Mouse (Mus musculus) megakaryocyte-erythroid progenitor cell, adult 5-6 weeks (primary cell): ENCODE measurements around the gene Klhdc10. TPM values are rescaled to one million over a fixed set of nuclear protein-coding genes. Genes with fewer than 3 reads are reported as not detected.
"Not testable (repeated sequence)": the region's sequence is repeated elsewhere in the genome, so short reads cannot be mapped to it uniquely, and the experiment has no call there.

Experiments
- ATAC-seq: replicated peaks from 2 replicates; pipeline ENCODE4 v1.8.0; 2016; ENCODE audit warnings: mild to moderate bottlenecking, inconsistent platforms; ENCODE audit not compliant: severe bottlenecking, poor library complexity, low FRiP score, low TSS enrichment
- total RNA-seq, 2 experiments: library from RNA; stranded (forward) in 1 of 2; stranded (reverse) in 1 of 2; fragments of 200-1000, 215-1000 nt in 1 of 2; fragments of >200 nt in 1 of 2; fragmentation: Nextera tagmentation in 1 of 2; gene quantifications; 2 replicates each; pipeline ENCODE4 v1.2.3; 2014 to 2017

The Klhdc10 gene
- total RNA-seq (2014; fragmentation: Nextera tagmentation) = 27.3 and 29.0 TPM in 2 replicates
- total RNA-seq (2017) = 45.0 and 48.6 TPM in 2 replicates

DNA sequence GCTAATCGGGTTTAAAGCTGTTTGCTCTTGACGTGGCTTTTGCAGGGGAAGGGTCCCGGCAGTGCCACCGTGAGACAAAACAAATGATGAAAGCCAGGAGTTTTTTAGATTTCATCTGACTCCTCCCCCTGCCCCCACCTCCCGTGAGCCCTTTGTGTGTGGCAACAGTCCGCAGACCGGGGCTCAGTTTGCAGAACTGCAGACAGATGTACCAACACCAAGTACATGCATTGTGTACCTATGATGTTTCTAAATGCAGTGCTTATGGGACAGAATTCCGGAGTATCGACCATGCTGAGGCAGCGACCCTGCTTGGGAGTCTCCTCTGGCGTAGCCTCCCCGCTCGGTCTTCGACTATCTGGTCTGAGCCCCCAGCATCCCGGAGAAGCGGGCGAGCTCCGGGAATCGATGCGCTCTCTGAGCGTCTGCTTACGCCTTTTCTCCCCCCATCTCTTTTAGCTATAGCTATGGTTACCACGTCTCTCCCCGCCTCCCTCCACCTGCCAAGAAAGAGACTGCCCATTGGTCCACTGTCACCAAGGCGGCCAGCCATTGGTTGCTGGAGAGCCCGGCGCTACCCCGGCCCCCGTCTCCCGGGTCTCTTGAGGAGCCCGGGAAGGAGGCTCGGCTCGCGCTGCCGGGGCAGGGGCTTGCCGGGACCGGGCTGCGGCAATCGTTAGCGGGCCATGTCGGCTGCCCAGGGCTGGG lies at the start of gene Klhdc10:
Klhdc10 (plus strand) TSS at position 561 of the 708 bp plus-strand sequence.
- ATAC-seq = peak; percentile 96

DNA sequence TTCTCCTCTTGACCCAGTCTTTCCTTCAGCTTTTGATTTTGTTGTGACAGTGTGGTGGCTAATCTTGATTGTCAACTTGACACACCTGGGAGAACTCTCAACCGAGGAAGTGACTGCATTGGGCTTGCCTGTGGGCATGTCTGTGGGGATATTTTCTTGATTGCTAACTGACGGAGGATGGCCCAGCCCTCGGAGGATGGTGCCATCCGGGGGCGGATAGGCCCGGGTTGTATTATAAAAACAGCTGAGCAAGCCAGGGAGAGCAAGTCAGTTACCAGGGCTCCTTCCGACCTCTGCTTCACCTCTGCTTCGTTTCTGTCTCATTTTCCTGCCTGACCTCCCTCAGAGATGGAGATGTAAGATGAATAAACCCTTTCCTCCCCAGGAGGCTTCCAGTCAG lies 48.9 kb upstream of the Klhdc10 start:
- ATAC-seq = no peak

DNA sequence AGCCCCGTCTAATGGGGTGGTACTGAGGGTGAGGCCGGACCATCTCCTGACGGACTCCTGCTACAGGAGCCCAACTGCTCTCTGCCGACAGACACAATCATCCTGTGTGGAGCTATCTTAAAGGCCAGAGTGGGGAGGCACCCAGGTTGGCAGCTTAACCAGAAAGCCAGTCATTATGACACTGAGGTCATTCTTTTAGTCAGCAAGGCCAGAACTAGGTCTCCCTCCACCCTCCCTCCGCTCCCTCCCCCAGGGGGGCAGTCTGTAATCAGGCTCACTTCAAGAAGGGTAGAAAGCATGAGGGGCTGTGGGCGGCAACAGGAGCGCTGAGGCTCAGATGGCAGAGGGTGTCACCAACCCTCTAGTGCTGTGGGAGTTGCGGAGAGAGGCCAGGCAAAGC lies 48.0 kb upstream of the Klhdc10 start:
- no peak for ATAC-seq

DNA sequence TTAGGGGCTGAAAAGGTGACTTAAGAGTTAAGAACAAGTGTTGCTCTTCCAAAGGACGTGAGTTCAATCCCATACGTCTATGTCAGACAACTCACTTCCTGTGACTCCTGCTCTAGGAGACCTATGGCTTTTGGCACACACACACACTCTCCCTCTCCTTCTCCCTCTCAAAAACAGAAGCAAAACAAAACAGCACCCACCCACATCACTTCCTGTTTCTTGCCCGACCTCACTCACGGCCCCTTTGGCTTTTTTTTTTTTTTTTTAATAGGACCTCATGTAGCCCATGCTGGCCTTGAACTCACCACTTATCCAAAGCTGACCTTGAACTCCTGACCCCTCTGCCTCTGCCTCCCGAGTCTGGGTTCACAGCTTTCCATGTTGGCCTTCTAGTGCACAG lies 46.9 kb upstream of the Klhdc10 start:
- no peak for ATAC-seq

DNA sequence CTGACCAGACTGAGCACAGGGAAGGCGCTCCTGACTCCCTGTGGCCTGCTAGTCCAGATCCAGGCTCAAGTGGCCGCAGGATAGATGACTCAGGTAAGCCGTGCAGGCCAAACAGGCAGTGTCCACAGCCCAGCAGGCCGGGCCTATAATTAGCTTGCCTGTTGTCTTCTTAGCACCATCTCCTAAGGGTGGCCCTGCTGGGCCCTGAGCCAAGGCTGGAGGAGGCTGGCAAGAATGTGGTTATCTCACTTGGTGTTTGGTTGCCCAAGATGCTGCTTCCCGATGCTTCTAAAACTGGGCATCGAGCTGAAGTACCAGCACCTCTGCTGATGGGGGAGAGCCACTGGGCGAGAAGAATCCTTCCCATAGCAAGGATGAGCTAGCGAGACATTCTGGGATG lies 46.0 kb upstream of the Klhdc10 start:
- ATAC-seq = peak; percentile 82

DNA sequence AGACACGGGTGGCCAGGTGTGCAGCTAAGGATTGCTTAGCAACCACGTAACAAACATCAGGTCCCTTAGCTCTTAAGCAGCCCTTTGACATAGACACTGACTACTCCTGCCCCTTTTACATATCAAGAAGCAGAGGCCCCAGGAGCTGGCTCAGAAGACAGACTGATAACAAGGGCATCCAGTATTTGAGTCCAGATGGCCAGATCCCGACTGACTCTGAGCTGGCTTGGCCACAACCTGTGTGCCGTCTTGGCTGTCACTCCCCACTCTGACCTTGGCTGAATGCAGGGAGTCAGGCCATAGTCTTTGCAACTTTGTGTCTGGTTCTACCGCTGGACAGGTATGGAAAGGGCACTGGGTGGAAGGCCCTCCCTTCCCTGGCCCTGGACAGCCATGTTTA lies 45.5 kb upstream of the Klhdc10 start:
- ATAC-seq = peak; percentile 71

DNA sequence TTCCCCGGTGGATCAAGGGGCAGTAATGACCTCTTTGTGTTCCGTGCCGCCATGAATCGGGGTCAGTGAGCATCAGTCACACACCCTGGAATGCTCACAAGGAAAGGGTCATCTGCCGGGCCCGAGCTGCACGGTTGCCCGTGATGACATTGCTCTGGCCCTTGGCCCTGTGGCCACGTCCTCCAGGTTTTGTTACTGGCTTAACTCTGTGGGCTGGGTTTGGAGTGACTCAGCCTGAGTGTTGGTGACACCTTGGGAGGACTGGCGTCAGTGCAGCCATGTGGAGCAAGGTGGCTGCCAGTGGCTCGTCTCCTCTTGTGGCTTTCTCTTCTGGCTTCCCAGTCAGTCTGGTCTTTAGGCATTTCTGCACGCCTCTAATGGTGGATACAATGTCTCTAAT lies 45.0 kb upstream of the Klhdc10 start:
- no peak for ATAC-seq

DNA sequence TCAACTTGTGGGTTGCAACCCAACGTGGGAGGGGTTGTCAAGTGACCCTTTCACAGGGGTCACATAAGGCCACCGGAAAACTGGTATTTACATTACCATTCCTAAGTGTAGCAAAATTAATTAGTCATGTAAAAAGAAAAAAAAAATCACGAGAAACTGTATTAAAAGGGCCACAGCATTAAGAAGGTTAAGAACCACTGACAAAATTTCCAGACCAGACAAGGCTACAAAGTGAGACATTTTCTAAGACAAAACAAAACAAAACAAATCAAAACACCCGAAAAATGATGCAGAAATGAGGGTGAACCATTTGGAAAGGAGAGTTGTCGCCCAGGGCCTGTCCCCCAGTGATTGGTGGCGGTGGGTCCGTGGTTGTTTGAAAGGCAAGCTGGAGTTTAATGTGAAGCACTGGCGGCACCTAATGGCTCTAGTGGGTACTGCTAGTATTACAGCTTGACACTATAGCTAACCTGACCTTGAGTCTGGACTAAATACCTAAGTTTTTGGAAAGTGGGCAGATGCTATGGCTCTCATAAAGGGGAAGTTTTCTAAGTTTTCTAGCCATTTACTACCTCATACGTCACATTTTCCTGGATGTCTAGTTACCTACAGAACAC lies 44.0 kb upstream of the Klhdc10 start:
- peak; percentile 79 for ATAC-seq

DNA sequence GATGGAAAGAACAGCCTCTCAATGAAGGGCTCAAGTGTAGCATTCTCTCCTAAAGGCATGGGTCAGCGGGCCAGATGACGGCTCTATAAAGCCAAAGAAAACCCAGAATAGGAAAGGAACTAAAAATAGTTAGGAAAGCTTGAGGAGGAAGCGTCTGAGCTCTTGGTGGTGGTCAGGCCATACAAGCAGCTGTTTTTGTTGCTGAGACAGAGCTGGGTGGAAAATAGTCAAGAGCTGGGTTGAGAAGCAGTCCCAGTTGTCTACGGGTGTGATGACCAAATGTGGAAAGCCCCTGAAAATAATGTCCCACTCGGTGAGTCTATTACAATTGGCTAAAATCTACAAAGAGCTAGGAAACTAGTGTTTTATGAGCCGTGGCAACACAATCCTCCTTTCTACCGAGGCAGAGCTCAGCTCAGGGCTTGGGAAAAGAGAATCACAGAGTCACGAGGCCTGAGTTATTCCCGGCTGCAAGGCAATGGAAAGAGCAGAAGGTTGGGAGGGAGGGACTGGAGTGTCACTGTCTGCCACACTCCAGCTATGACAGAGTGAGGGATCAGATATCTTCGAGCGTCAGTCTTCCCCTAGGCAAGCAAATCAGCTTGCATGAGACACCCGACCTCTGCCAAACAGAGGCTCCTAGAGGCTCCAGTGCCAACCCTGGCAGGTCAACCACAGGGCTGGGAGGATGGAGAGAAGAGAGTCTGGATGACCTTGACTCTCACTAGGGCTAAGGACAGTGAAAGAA lies 41.7 kb upstream of the Klhdc10 start:
- ATAC-seq = no peak

DNA sequence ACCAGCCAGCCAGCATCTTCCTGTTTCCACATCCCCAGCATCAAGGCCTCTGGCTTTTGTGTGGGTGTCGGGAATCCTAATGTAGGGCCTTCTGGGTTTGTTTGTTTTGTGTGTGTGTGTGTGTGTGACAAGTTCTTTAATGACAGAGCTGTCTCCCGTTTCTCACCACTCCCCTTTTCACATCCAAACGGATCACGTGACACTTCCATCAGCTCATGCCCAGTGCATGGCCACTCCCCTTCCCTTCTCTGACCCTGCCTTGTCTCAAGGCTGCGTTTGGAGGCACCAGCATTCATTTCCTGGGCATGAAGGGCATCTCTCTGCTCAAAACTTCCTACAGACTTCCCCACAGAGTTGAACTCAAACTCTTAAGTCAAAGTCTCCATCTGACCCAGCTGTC lies 37.9 kb upstream of the Klhdc10 start:
- no peak for ATAC-seq

DNA sequence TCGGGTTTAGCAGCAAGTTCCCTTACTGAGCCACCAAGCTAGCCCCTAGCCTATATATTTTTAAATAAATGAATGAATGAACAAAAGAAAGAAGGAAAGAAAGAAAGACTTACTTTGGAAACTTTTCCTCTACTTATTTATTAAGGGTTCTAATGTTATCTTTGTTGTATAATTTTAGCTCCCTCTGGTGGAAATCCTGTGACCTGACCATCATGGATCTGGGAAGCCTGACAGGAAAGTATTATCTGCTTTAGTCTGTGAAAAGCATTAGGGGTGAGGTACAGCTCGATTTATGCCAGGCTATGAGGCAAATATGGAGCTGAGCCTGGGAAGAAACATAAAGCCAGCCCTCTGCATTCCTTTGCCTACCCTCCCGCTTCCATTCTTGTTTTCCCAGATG lies 32.4 kb upstream of the Klhdc10 start:
- no peak for ATAC-seq

DNA sequence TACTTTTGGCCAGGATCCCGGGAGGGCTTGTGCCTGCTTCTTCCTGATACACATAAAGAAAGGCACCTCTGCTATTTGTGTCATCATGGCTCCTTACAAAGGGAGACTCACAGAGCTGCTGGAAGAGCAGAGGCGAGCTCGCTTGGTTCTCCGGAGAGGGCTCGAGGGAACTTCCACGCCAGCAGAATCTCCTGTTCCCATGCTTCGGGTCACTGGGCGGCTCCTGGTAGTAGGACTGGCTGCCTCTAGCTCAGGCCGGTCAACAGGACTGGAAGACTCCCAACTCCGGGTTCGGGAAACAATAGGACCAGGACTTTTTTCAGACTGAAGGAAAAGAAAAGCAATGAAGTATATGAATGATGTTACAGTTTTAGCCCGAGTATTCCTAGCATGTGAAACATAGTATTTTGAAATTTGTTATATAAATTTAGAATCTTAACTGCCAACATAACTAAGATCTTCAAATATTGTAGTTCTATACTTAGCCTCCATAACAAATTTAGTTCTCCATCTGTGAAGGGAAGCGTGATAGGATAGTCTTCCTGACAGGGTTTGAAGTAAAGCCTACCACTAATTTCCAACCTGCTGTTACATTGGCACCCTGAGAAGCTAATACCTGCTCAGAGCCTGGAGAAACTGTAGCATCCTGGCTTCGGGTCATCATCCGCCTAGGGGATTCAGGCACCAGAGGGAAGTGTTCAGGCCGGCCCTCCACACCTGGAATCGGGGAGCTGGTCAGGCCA lies 28.9 kb upstream of the Klhdc10 start:
- ATAC-seq = no peak

DNA sequence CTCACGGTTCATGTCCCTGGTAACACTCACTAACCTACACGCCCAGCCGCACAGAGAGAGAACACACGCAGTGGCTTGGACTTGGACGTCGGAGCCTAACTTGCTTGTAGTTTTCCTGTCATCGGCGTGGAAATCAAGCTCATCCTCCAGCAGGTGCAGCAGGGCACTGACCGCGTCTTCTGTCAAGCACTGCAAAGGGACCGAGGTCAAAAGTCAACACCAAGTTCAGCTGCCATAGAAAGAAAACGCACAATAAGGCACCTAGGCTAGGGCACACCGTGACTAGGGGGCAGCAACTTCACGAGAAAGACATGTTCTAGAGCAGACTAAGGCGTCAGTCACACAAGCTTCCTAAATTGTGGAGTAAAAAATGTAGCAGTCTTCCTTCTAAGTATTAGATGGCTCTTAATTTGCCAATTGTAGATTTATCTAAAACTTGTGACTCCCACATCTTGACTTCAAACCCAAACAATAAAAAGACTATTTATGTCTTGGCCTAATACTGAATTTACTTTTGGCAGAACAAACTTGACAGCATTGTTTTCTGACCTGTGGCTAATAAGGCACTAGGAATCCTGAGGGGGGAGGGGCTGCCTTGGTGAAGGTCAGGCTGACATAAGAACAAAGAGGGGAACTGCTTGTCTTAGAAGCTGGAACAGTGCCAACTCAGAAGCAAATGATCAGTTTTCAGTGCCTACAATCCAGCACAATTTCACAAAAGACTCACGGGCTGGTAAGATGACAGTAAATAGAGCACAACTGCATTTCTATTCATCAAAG lies 26.7 kb upstream of the Klhdc10 start:
- ATAC-seq = no peak

DNA sequence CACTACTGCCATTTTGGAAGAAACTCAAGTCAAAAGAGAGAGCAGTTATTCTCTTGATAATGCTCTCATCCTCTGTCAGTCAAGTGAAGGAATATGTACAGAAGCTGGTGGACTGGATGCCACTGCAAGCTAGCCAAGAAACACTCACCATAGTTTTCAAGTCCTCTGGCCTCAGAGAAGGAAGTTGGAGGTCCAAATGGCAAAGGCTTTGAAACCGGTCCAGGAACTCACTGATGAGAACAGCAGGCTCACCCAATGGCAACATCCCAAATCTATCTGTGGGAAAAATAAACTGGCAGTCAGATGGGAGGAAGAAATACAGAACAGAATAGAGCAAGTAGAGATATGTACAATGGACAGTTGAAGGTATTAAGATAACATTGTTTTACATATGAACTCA lies 25.9 kb upstream of the Klhdc10 start:
- ATAC-seq = no peak

DNA sequence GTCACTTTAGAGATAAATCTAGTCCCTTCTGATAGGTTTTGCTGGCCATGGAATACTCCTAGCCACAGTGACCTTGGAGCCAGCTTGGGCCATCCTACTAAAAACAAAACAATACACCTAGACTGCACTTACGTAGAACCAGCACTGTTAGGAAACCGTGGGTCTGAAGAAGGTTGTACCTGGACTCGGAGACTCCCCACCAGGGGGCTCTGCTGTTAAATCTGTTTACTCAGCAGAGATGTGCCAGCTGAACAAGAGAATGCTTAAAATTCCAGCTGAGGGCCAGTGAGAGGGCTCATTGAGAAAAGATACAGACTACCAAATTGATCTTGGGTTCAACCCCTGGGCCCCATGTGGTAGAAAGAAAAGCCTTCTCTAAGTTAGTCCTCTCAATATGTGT lies 20.6 kb upstream of the Klhdc10 start:
- ATAC-seq = no peak

DNA sequence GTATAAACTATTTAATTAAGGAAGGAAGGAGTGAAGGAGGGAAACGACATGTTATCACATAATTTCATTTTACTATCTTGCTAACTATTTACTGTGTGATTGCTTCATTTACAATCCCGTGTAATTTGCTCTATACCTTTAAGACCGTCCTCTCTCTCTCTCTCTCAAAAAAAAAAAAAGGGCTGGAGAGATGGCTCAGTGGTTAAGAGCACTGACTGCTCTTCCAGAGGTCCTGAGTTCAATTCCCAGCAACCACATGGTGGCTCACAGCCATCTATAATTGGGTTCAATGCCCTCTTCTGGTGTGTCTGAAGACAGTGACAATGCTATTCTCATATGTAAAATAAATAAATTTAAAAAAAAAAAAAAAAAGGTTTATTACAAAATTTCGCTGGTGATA lies 11.4 kb upstream of the Klhdc10 start:
- not testable (repeated sequence) for ATAC-seq

DNA sequence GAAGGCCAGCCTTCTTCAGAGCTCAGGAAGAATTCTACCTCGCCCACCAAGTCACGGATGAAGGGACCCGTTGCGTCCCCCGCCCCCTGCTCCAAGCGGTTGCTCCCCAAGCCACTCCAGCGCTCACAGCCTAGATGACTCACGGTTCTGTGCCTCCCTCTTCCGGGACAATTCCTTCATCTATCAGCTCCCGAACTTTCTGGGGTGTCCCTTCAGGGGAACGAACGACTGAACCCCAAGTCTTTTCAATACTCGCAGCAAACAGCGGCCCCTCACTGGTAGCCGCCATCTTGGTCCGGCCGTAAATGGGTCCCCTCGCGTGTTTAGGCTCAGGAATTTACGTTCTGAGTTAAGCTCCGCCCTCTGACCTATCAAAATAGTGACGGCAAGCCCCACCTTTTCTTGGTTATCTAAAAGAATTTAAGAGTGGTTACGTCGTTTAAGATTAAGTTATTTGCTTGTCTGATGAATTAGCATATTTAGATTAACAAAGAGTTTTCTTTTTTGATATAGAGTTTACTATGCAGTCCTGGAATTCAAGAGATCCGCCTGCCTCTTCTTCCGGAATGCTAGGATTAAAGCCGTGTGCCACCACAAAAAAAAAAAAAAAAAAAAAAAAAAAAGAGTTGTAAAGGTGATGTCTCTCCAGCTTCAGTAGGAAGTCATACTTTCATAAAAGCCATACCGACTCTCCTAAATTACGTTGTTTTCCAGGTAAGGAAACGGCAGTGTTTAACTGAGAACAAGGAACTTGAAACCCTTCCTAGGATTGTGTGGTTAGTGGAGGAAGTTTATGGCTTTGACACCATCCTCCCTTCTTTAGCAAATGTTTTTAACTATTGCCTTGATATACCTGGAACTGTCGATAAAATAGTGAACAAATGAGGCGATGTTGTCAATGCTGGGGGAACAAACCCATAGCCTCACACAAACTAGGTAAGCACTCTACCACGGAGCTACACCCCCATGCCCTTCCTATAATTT lies 10.7 kb upstream of the Klhdc10 start, which contains the start of gene Zc3hc1:
Zc3hc1 (minus strand) TSS at position 315 of the 984 bp plus-strand sequence.
- ATAC-seq = peak; percentile 98

DNA sequence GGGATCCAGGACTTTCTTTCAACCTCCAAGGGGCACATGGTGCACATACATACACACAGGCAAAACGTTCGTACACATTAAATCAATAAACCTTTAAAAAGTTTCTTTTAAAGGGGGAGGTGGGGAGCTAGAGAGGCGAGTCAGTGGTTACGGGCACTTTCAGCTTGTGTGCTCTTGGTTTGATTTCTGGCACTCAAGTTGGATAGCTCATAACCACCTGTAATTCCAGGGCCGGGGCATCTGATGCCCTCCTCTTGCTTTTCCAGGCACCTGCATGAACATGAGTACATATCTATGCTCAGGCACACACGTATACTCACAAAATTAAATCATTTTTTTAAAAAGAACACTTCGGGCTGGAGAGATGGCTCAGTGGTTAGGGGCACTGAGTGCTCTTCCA lies 9.7 kb upstream of the Klhdc10 start:
- no peak for ATAC-seq
